Mouse (Mus musculus) ES-Bruce4 (cell line): ENCODE measurements around the gene Mia.

ENCODE experiments used
- CTCF ChIP-seq: IDR thresholded peaks from one replicate; pipeline ENCODE4 v1.8.1; 2011; ENCODE audit warnings: low read depth, low read length
- EP300 ChIP-seq: IDR thresholded peaks from 2 replicates; pipeline ENCODE4 v1.6.1; 2011; ENCODE audit warnings: low read depth, low read length; ENCODE audit not compliant: insufficient read depth

- TF ChIP-seq CTCF (no peak), EP300 (no peak)
These were observed 31.7 kb upstream of the Mia start for GRCm38 (mm10) chr7:27212626-27213025.
